Mouse (Mus musculus) embryonic facial prominence, embryonic 11.5 days (tissue): ENCODE measurements around the gene Acad8. TPM values are rescaled to one million over a fixed set of nuclear protein-coding genes. Genes with fewer than 3 reads are reported as not detected.

Experiments used
- ATAC-seq: fragments of 200-750 bp; cut with Nextera tagmentation; replicated peaks from 2 replicates; pipeline ENCODE4 v1.8.0; 2017; ENCODE audit warnings: low read depth; ENCODE audit not compliant: insufficient number of reproducible peaks, low FRiP score, low TSS enrichment
- DNase-seq: peaks from one replicate; pipeline ENCODE4 v3.0.0-alpha.2; 2015; ENCODE audit warnings: low spot score
- H3K27ac ChIP-seq: fragments of 300-500 bp; sonication (generic); replicated peaks from 2 replicates; pipeline ENCODE4 v1.5.1; 2014; ENCODE audit warnings: mild to moderate bottlenecking, low read depth, low read length, control low read depth
- H3K27me3 ChIP-seq: fragments of 300-500 bp; sonication (generic); 2 replicates; pipeline ENCODE4 v1.6.1; 2014; ENCODE audit warnings: mild to moderate bottlenecking, low read length, moderate library complexity, mixed read lengths; ENCODE audit not compliant: control insufficient read depth, insufficient read depth
- H3K36me3 ChIP-seq: fragments of 300-500 bp; sonication (generic); replicated peaks from 2 replicates; pipeline ENCODE4 v1.6.1; 2014; ENCODE audit warnings: low read depth, mild to moderate bottlenecking, low read length, moderate library complexity, mixed read lengths; ENCODE audit not compliant: control insufficient read depth, insufficient read depth
- H3K4me1 ChIP-seq: fragments of 300-500 bp; sonication (generic); 2 replicates; pipeline ENCODE4 v1.6.1; 2014; ENCODE audit warnings: low read length, mixed read lengths; ENCODE audit not compliant: control insufficient read depth, insufficient read depth
- H3K4me2 ChIP-seq: fragments of 300-500 bp; sonication (generic); 2 replicates; pipeline ENCODE4 v1.6.1; 2014; ENCODE audit warnings: low read depth, mild to moderate bottlenecking, control low read depth, low read length, moderate library complexity
- H3K4me3 ChIP-seq: fragments of 300-500 bp; sonication (generic); 2 replicates; pipeline ENCODE4 v1.5.1; 2014; ENCODE audit warnings: low read depth, low read length, control low read depth
- H3K9ac ChIP-seq: fragments of 300-500 bp; sonication (generic); replicated peaks from 2 replicates; pipeline ENCODE4 v1.6.1; 2014; ENCODE audit warnings: mild to moderate bottlenecking, control low read depth, low read length
- H3K9me3 ChIP-seq: fragments of 300-500 bp; sonication (generic); replicated peaks from 2 replicates; pipeline ENCODE4 v1.6.1; 2016; ENCODE audit warnings: mild to moderate bottlenecking, low read length, inconsistent platforms, mixed read lengths; ENCODE audit not compliant: control insufficient read depth
- WGBS: fragments of 180-500 bp; shearing (Covaris S2); extraction: QIAGEN DNeasy Blood & Tissue Kit; methylation state at CpG from one replicate; pipeline ENCODE4 v1.1.7; 2014; 5-methylcytosine and 5-hydroxymethylcytosine counted together
- polyA plus RNA-seq: library from polyadenylated mRNA; unstranded; fragments of >200 nt; fragmentation: Nextera tagmentation; extraction: Ambion mirVana; gene quantifications from 2 replicates; pipeline ENCODE4 v1.2.1, GENCODE M21; 2014

Acad8 gene
- polyA plus RNA-seq, 1 experiment from 2014 or later, result 42.8 TPM

DNA sequence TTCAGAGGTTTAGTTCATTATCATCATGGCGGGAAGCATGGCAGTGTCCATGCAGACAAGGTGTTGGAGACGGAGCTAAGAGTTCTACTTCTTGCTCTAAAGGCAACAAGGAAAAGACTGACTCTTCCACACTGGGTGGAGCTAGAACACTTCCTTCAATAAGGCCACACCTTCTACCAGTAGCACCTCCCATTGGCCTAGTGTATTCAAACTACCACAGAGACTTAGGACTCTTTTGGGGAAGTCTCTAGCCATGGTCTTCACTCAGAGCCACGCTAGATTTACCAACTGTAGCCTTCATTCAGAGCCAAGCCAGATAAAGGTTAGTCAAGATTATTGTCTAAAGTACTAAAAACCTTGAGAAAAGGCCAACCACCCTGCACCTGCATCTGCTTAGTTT lies 2.3 kb downstream of the Acad8 start:
- DNase-seq, result no peak
- Histone ChIP-seq H3K9me3 (no peaks in the 10 kb centered on the region), H3K4me2 (no peak overlapping the region), H3K27me3 (no peaks in the 10 kb centered on the region), H3K36me3 (no peaks in the 10 kb centered on the region), H3K27ac (no peak overlapping the region), H3K4me1 (no peaks in the 10 kb centered on the region; the same call in 1 of the 2 replicates), H3K9ac (no peak overlapping the region), H3K4me3 (no peak overlapping the region)
- ATAC-seq, result no peak
- WGBS, result 90% methylated on average over 3 of the region's 3 CpGs

DNA sequence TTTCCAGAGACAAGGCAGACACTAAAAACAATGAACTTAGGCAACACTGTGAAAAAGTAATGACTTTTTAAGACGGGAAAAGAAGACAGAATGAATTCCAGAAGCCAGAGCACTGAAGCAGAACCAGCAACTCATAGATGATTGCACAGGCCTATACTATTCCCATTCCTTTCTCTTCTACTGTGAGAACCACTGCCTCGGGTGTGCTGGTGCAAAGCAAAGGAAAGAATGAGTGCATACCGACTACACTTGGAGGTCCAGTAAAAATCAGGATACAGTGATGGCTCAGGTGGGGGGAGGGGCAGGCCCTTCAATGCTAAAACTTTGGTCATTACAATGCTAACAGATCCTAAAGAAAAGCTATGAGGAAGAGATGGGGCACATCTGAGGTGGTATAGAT lies 5.5 kb downstream of the Acad8 start:
- Histone ChIP-seq H3K4me2 (no peak overlapping the region), H3K27ac (no peak overlapping the region), H3K36me3 (peaks cover 2% of the 10 kb centered on the region; the same call in 1 of the 2 replicates), H3K4me1 (no peaks in the 10 kb centered on the region), H3K27me3 (no peaks in the 10 kb centered on the region), H3K4me3 (no peak overlapping the region), H3K9me3 (no peaks in the 10 kb centered on the region), H3K9ac (no peak overlapping the region)
- ATAC-seq (no peak), DNase-seq (no peak)
- 79% methylated on average over 3 of the region's 3 CpGs for WGBS

DNA sequence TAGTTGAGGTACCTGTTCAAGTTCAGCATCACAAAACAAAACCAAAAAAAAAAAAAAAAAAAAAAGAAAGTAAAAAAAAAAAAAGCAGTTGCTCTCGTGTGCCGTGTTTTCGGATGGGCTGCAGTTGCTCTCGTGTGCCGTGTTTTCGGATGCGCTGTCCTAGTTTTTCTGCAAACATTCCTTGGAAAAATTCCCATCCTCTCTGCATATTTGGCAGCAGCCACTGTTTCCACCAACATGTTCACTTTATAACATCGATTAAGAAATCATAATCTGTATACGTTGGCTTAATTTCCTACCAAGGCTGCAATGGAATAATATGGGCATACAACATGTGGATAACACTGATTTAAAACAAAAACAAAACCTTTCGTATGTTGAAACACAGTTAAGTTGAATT lies 6.2 kb downstream of the Acad8 start:
- DNase-seq (no peak), ATAC-seq (no peak)
- H3K4me1 ChIP-seq, result no peaks in the 10 kb centered on the region
- H3K36me3 ChIP-seq, result peaks cover 2% of the 10 kb centered on the region; the same call in 1 of the 2 replicates
- 93% methylated on average over 10 of the region's 10 CpGs for WGBS
- no peak overlapping the region for H3K4me3 ChIP-seq
- H3K9ac ChIP-seq, result no peak overlapping the region
- no peak overlapping the region for H3K27ac ChIP-seq
- H3K4me2 ChIP-seq, result no peak overlapping the region
- H3K9me3 ChIP-seq, result no peaks in the 10 kb centered on the region
- H3K27me3 ChIP-seq, result no peaks in the 10 kb centered on the region

DNA sequence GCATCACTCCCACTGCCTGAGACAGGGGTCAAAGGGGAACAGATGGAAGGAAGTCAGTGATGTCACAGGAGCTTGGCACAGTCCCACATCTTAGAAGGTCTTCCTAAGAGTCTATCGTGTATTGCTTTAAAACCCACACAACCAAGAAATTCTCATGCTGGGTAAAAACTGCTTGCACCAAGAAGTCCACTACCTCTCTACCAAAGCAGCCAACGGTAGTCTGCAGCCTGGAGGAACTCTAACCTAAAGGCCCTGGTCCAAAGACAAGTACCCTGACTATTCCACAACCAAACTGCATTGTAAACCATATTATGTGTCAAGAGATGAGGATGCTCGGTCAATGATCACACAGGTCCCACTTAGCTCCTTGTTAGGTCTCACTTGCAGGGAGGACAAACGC lies 9.2 kb downstream of the Acad8 start:
- ATAC-seq (no peak), DNase-seq (no peak)
- WGBS, result 92% methylated on average over 4 of the region's 4 CpGs
- no peaks in the 10 kb centered on the region for H3K4me1 ChIP-seq
- H3K4me3 ChIP-seq, result no peak overlapping the region
- no peaks in the 10 kb centered on the region for H3K9me3 ChIP-seq
- no peaks in the 10 kb centered on the region for H3K27me3 ChIP-seq
- H3K27ac ChIP-seq, result no peak overlapping the region
- H3K9ac ChIP-seq, result no peak overlapping the region
- no peak overlapping the region for H3K4me2 ChIP-seq
- H3K36me3 ChIP-seq, result peaks cover 5% of the 10 kb centered on the region

DNA sequence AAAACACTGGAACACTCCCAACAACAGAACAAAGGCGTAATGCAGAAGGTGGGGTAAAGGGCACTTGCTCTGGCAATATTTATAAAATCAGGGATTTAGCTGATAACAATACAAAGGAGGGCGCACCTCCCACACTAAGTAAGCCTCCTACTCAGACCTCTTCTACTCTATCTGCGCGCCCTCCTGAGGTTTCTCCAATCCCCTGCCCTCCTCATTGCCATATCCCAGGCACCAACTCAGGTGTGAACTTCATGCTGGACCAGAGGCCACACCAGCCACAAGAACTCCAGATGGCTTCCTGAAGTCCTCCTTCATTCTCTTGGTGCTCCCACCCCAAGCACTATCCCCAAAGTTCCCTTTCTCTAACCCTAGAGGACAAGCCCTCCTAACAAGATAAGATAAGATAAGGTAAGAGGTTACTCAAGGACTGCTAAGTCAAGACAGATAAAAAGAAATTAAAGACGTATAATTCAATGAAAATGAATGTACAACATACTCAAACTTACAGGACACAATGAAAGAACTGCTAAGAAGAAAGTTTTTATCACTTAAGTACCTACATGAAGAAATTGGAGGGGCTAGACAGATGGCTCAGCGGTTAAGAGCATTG lies 13.6 kb downstream of the Acad8 start:
- H3K9ac ChIP-seq, result no peak overlapping the region
- no peaks in the 10 kb centered on the region for H3K4me1 ChIP-seq
- no peak overlapping the region for H3K27ac ChIP-seq
- 89% methylated on average over 6 of the region's 6 CpGs for WGBS
- DNase-seq (no peak), ATAC-seq (no peak)
- no peak overlapping the region for H3K4me3 ChIP-seq
- H3K27me3 ChIP-seq, result no peaks in the 10 kb centered on the region
- peaks cover 3% of the 10 kb centered on the region for H3K36me3 ChIP-seq
- H3K9me3 ChIP-seq, result no peaks in the 10 kb centered on the region
- H3K4me2 ChIP-seq, result no peak overlapping the region

DNA sequence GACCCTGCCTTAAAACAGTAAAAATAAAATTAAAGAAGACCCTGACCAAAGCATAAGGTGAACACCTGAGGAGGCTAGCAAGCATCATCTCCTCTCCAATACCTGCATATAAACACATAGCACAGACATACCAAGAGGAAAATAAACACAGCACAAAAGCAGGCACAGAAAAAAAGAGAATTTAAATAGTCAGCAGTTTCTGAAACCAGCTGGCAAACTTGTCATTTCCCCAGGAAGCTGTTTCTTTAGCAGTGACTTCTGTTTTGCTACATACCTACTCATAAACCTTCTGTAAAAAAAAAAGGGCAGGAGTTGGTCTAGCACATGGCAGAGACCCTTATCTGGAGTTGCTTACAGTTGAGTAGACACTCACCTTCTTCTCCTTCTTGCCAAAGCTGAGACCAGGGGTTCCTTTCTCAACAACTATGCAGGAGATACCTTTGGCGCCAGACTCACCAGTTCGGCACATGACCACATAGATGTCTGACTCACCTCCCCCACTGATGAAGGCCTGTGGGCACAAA lies 14.2 kb downstream of the Acad8 start:
- no peaks in the 10 kb centered on the region for H3K27me3 ChIP-seq
- DNase-seq, result no peak

DNA sequence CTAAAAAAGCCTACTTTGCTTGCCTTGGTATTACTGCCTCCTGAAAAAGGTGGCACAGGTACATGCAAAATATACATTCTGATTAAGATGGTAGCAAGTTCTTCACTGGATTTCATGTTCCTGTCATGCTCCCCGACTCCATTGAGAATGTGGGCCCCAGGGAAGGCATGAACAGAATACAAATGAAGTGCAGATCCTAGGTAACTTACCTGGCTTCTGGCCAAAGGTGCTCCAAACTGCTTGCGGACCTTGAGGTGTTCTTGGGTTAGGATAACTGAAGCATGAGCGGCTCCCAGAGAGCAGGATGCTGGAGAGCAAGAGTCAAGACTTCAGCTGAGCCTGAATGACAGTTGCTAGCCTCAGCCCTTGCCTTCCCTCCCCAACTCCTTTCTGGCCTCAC lies 20.6 kb downstream of the Acad8 start:
- WGBS, result 91% methylated on average over 3 of the region's 3 CpGs
- H3K4me3 ChIP-seq, result no peak overlapping the region
- H3K27ac ChIP-seq, result no peak overlapping the region
- no peaks in the 10 kb centered on the region for H3K27me3 ChIP-seq
- no peak overlapping the region for H3K9ac ChIP-seq
- DNase-seq, result no peak
- H3K9me3 ChIP-seq, result no peaks in the 10 kb centered on the region
- peaks cover 3% of the 10 kb centered on the region; the same call in 1 of the 2 replicates for H3K36me3 ChIP-seq
- no peak for ATAC-seq
- H3K4me1 ChIP-seq, result no peaks in the 10 kb centered on the region
- no peak overlapping the region for H3K4me2 ChIP-seq

More for the DNA sequence above, 14.2 kb downstream of the Acad8 start:
- peaks cover 3% of the 10 kb centered on the region for H3K36me3 ChIP-seq
- H3K4me2 ChIP-seq, result no peak overlapping the region
- no peak for ATAC-seq
- H3K27ac ChIP-seq, result no peak overlapping the region
- H3K9me3 ChIP-seq, result no peaks in the 10 kb centered on the region
- WGBS, result 98% methylated on average over 2 of the region's 2 CpGs
- H3K4me3 ChIP-seq, result no peak overlapping the region
- no peaks in the 10 kb centered on the region for H3K4me1 ChIP-seq
- H3K9ac ChIP-seq, result no peak overlapping the region

DNA sequence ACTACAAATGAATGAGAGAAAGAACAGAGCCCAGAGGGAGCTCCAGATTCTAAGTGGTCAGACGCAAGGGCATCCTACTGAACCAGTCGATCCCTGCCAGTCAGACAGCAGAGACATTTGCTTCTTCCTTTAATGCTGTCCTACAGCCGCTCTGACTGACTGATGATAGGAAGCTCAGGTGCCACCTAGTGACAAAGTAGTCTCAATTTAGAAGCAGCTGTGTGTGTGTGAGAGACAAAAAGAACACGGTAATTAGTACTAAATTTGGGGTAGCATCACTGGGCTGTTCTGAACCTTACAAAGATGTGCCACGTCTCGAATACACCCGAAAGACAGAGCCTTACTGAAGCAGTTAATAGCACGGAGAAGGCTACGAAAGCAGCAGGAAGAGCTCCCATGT lies 21.6 kb downstream of the Acad8 start:
- WGBS, result 88% methylated on average over 9 of the region's 9 CpGs
- no peak overlapping the region for H3K9ac ChIP-seq
- no peak overlapping the region for H3K4me2 ChIP-seq
- no peaks in the 10 kb centered on the region for H3K9me3 ChIP-seq
- no peak for DNase-seq
- no peak overlapping the region for H3K4me3 ChIP-seq
- no peaks in the 10 kb centered on the region for H3K4me1 ChIP-seq
- H3K27ac ChIP-seq, result no peak overlapping the region
- peaks cover 6% of the 10 kb centered on the region; the same call in 1 of the 2 replicates for H3K36me3 ChIP-seq
- ATAC-seq, result no peak
- no peaks in the 10 kb centered on the region for H3K27me3 ChIP-seq
